Mouse (Mus musculus): ENCODE results near the gene Egfl6.

Gene Egfl6

GRCm38 (mm10) chrX:166584947-166585824, at the start of gene Egfl6:
Gene Egfl6, minus strand, starts transcription at chrX:166585720.
- peak; percentile 37 to 67 for DNase-seq (ENCODE audit: inconsistent age in 2 of 2, low spot score in 1 of 2)

DNA sequence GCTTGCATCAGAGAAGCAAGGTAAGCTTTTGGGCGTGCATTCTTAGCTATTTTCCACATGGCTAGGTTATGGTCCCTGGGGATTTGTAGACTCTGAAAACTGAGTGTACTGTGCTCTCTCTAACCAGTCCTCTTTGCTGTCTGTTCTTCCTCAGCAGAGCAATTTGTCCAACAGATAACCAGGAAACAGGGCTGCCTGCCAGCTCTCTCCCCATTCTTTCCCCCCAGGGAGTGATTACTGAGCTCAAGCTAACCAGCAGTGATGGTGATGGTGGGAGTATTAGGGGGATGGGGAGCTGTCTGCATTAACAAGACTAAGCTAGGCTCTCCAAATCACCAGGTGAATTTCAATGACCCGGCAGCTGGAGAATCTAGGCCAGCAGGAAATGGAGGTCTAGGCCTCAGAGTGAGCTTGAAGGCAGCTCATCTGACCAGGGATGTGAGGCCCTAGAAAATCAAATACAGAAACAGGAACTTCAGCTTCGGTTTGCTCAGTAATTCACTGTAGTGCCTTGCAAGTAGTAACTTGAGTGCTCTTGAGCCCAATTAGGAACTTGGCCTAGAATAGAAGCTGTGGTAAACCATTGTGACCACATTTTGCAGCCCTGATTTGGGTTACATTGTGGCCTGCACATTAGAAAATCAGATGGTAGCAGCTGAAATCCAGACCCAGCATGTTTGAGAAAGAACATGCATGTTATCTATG, 41.5 kb upstream of the Egfl6 start:
- DNase-seq (ENCODE audit: inconsistent age in 2 of 2, low spot score in 1 of 2), result no peak

DNA sequence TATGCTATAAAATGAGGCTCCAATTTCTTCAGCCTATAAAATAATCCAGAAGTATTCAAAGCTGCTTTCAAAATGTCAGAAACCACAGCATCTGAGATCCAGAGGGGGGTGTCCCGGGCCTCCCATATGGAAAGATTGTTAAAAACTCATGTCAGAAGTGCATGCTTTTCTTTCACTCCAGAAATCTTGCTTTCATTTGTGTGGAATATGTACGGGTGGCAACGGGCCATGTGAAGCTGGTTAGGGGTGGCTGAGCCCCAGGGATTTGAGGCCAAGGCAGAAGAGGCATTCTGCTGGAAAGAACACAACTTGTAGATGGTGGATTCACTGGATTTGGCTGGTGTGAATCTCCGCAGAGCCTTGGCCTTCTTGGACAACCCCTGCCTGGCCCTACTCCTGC, 40.7 kb upstream of the Egfl6 start:
- DNase-seq (ENCODE audit: inconsistent age in 2 of 2, low spot score in 1 of 2), result no peak

GRCm38 (mm10) chrX:166623176-166623575, 37.7 kb upstream of the Egfl6 start:
- DNase-seq (ENCODE audit: inconsistent age in 2 of 2, low spot score in 1 of 2), result no peak

DNA sequence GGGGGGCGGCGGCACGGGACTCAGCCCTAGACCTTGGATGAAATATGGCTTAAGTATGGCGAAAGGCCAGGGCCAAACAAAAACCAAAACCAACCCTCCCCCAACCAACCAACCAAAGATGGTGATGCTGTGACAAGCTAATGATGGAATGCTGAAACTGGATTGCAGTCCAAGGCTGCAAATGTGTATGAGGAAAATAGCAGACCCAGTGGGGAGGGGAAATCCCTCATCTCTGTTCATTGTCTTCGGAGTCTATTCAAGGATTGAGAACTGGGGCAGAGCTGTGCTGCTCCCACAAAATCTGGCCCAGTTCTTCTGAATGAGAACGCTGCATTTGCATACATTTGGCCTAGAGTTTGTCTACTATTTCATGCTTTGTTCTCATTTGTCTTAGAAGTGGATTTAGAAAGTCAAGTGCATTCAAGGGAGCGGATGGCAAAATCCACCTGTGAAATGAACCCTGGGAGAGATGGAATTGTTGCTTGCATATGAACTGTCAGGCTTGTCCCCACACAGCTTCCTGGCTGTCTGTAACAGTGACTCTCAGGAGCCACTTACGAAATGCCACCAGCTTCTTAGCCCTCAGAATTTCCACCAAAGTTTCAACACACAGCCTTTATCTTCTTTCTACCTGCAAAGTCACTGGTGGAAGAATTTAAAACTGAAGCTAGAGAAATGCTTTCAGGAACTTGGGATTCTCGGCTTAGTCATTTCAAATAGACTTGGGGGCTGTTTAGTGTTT, 36.2 kb upstream of the Egfl6 start:
- peak; percentile 23 to 72 for DNase-seq (ENCODE audit: inconsistent age in 2 of 2, low spot score in 1 of 2)

DNA sequence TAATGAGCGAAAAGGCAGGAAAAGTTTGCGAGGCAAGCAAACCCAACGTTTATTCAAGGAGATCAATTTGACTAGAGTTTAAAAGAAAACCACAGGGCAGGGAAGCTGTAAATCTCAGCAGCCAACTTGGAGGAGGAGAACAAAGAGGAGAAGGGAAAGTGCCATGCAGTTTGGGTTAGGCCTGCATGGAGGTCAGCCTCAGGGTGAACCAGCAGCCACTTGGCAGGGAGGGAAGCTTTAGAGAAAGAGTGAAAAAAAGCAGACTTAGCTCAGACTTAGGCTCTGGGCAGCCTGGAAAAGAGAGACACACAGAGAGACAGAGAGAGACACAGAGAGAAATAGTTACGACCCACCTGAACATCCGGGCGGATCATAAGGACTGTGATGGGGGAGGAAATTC, 35.4 kb upstream of the Egfl6 start:
- DNase-seq (ENCODE audit: inconsistent age in 2 of 2, low spot score in 1 of 2), result peak; percentile 10 to 70

DNA sequence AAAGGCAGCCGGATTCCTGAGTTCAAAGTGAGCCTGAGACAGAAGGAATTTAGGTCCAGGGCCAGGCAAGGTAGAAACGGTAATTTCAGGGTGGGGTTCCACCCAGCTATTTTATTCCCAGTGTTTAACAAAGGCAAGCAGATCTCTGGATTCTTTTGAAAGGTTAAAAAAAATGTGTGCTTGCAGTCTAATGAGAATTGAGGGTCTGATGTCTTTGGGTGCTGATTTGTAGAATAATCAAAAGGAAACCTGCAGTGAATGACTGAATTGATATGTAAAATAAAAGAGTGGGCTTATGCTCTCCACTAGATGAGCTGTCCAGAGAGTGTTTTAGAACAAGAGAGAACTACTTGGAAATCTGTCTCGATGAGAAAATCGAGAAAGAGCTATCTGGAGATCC, 33.6 kb upstream of the Egfl6 start:
- DNase-seq (ENCODE audit: inconsistent age in 2 of 2, low spot score in 1 of 2), result no peak

GRCm38 (mm10) chrX:166615191-166615590, 29.7 kb upstream of the Egfl6 start:
- DNase-seq (ENCODE audit: inconsistent age in 2 of 2, low spot score in 1 of 2), result no peak

DNA sequence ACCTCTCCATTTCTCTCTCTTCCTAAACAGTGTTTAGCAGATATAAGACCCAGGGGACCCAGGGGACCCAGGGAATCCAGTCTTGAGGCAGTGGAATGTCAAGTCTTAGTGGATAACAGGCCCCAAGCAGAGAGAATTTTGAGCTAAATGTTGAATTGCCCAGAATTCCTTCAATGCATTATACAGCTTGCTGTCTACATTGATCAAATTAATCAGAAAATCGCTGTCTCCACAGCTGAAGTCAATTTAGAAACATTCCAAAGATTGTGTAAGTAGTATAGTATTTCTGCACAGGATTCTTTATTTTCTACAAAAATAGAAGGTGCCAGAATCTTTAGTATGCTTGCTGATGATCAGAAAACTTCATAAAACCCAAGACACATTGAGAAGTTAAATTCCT, 9.4 kb downstream of the Egfl6 start:
- DNase-seq (ENCODE audit: inconsistent age in 2 of 2, low spot score in 1 of 2), result no peak

- no peak for DNase-seq (ENCODE audit: inconsistent age in 2 of 2, low spot score in 1 of 2)
Observed at GRCm38 (mm10) chrX:166565983-166566382, 19.5 kb downstream of the Egfl6 start.

DNA sequence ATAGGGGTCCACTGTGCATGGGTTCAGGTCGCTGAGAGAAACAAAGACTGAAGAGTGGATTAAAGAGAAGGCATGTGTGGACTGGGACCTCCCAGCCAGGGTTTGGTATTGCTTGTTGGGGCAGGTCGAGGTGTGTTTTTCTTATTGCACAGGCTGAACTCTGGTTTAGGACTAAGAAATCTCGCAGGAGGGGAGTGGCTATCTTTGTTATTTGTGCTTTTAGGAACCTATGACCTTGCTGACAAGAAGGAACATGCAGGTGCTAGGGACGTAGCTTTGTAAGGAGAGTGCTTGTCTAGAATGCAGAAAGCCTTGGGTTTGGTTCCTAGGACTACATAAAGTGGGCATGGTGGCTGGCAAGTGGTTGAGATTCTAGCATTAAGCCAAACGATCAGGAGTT, 20.1 kb downstream of the Egfl6 start:
- DNase-seq (ENCODE audit: inconsistent age in 2 of 2, low spot score in 1 of 2), result no peak

- no peak for DNase-seq (ENCODE audit: inconsistent age in 2 of 2, low spot score in 1 of 2)
Observed at GRCm38 (mm10) chrX:166564900-166565299, 20.6 kb downstream of the Egfl6 start.

DNA sequence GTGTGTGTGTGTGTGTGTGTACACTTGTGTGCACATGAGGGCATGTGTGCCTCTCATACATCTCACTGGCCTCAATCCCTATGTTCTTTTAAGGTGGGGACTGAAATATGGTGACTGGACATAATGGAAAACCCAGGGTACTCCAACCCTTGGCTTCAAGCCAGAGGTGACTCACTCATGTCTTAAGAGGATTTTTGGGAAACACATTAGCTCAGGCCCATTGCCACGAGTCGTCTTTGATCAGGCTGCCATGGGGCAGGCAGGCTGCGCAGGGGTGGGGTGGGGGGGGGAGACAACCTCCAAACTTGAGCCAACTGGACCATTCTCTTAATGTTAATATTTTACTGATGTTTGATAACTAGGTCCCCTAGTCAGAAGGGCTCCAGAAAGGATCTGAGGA, 26.2 kb downstream of the Egfl6 start:
- peak; percentile 29 to 67 for DNase-seq (ENCODE audit: inconsistent age in 2 of 2, low spot score in 1 of 2)

- no peak for DNase-seq (ENCODE audit: inconsistent age in 2 of 2, low spot score in 1 of 2)
Observed at GRCm38 (mm10) chrX:166552355-166552754, 33.2 kb downstream of the Egfl6 start.

DNA sequence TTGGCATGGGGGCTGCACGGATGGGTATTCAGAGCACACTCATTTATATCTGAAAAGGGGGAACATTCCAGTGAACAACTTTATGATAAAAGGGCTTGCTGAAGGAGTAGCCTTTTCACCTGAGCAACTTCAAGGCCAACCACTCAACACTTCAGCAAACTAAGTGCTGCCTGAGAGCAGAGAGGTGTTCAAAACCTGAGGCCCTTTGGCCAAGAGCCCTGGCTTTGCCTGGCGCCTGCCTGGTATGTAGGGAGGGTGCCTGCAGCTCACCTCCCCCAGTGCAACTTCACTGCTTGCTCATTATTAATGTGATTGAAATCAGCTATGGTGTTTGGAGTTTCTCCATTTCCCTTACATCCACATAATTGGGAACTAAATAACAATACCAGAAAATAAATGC, 39.0 kb downstream of the Egfl6 start:
- no peak for DNase-seq (ENCODE audit: inconsistent age in 2 of 2, low spot score in 1 of 2)

DNA sequence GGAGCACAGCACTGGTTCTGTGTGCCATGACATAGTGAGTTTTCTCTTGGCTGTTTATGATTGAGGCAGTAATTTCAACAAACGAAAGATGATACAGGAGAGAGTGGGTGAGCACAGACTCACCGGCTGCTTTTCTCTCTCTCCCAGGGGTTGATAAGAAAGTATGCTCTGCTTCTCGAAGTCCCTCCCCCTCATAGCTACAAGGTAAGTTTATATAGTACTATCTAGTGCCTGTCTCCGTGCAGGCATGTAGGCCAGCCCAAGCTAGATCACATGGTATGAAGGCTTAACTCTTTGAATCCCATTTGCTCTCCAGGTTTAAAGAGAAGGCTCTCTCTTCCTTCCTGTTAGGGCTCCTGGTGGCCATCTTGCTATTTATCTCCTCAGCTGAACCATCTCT, 50.4 kb downstream of the Egfl6 start:
- DNase-seq (ENCODE audit: inconsistent age in 2 of 2, low spot score in 1 of 2), result no peak

- DNase-seq (ENCODE audit: inconsistent age in 2 of 2, low spot score in 1 of 2), result no peak
Observed at GRCm38 (mm10) chrX:166533432-166533831, 52.1 kb downstream of the Egfl6 start.

GRCm38 (mm10) chrX:166531671-166532070, 53.8 kb downstream of the Egfl6 start:
- no peak for DNase-seq (ENCODE audit: inconsistent age in 2 of 2, low spot score in 1 of 2)

DNA sequence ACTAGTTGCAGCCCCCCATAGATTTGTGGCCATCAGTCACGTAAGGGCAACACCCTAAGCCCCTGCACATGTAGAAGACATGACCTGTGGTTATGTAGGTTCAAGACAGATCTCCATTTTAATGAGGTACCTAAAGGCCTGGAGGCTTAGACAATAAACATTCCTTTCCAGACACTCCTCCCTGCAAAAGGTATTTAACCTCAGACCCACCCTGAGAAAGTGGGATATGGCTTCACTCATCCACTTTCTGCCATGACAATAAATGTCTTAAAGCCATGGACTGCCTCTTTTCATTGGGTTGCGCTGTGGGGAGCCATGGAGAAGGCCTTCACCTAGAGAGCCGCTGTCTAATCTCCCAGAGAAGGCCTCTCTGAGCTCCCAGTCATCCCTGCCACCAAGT, 57.4 kb downstream of the Egfl6 start:
- no peak for DNase-seq (ENCODE audit: inconsistent age in 2 of 2, low spot score in 1 of 2)

DNA sequence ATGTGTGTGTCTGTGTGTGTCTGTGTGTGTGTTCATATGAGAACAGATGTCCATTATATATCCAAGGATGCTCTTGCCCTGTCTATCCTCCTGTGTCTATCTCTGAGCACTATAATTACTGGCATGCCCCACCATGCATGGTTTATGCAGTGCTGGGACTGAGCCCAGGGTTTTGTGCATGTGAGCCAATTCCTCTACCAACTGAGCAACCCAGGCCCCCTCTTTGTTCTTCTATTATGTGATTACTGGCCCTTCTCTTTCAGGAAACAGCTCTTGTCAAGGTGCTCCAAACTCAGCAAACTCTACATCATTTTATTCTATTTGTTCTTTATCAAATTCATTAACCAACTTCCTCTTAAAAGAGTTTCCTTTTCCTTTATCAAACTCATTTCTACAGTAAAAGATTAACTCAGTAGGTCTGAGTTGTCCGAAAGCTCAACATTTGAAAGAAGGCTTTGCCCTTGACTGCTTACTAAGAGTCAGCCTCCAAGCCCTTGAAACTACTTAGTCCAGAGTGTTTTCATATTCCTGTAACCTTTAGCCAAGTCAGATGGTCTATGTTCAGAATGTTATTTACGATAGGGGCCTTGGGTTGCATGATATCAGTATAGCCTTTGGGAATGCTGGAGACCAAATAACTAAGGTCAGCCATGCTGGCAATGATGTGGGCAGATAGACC, 59.7 kb downstream of the Egfl6 start:
- DNase-seq (ENCODE audit: inconsistent age in 2 of 2, low spot score in 1 of 2), result peak in 1 of 2 experiments; percentile 68

DNA sequence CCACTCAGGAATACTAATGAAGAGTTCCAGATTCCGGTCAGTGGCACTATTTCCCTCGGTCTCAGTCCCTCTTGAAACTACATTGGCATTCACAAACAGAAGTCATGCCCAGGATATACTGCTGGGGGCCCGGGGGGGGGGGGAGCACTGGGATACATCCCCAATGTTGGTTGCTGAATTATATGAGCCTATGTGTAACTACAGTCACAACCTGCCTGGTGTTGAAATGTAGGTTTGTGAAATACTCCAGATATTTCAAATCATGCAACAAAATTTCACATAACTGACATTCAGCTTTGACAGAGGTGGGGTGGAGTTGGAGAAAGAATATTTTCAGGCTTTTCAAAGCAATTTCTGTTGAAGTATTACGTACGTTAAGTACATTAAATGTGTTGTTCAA, 64.7 kb downstream of the Egfl6 start:
- no peak for DNase-seq (ENCODE audit: inconsistent age in 2 of 2, low spot score in 1 of 2)

All from adrenal gland, adult (tissue).